Mouse (Mus musculus) forebrain, postnatal 0 days (tissue): ENCODE data around the gene 4922502D21Rik. TPM values are rescaled to one million over a fixed set of nuclear protein-coding genes. Genes with fewer than 3 reads are reported as not detected.

Experiments used
- ATAC-seq: fragments of 200-750 bp; cut with Nextera tagmentation; 2 replicates; pipeline ENCODE4 v1.8.0; 2017; ENCODE audit warnings: mild to moderate bottlenecking, moderate library complexity
- DNase-seq: peaks from one replicate; pipeline ENCODE4 v3.0.0-alpha.2; 2015
- H3K27ac ChIP-seq: fragments of 300-500 bp; sonication (generic); 2 replicates; pipeline ENCODE4 v1.5.1; 2014; ENCODE audit warnings: low read depth, mild to moderate bottlenecking, antibody characterized with exemption, low read length, moderate library complexity, mixed read lengths
- H3K27me3 ChIP-seq: fragments of 300-500 bp; sonication (generic); 2 replicates; pipeline ENCODE4 v1.6.1; 2014; ENCODE audit warnings: mild to moderate bottlenecking, low read length, mixed read lengths; ENCODE audit not compliant: insufficient read depth
- H3K36me3 ChIP-seq: fragments of 300-500 bp; sonication (generic); 2 replicates; pipeline ENCODE4 v1.6.1; 2014; ENCODE audit warnings: mild to moderate bottlenecking, moderate library complexity; ENCODE audit not compliant: insufficient read depth
- H3K4me1 ChIP-seq: fragments of 300-500 bp; sonication (generic); 2 replicates; pipeline ENCODE4 v1.6.1; 2014; ENCODE audit warnings: antibody characterized with exemption; ENCODE audit not compliant: insufficient read depth
- H3K4me2 ChIP-seq: fragments of 300-500 bp; sonication (generic); 2 replicates; pipeline ENCODE4 v1.6.1; 2014; ENCODE audit warnings: low read depth, mild to moderate bottlenecking, moderate library complexity
- H3K4me3 ChIP-seq: fragments of 300-500 bp; sonication (generic); 2 replicates; pipeline ENCODE4 v1.5.1; 2014; ENCODE audit warnings: low read depth, low read length, mixed read lengths
- H3K9ac ChIP-seq: fragments of 300-500 bp; sonication (generic); 2 replicates; pipeline ENCODE4 v1.6.1; 2014; ENCODE audit warnings: mild to moderate bottlenecking
- H3K9me3 ChIP-seq: fragments of 300-500 bp; sonication (generic); 2 replicates; pipeline ENCODE4 v1.6.1; 2016; ENCODE audit warnings: low read length
- CTCF ChIP-seq: sonication (generic); IDR thresholded peaks from 2 replicates; pipeline ENCODE4 v1.5.1; 2016; ENCODE audit warnings: antibody characterized with exemption, control low read depth, low read depth
- WGBS: fragments of 180-500 bp; shearing (Covaris S2); extraction: QIAGEN DNeasy Blood & Tissue Kit; methylation state at CpG from one replicate; pipeline ENCODE4 v1.1.7; 2014; 5-methylcytosine and 5-hydroxymethylcytosine counted together
- polyA plus RNA-seq: library from polyadenylated mRNA; unstranded; fragments of >200 nt; fragmentation: Nextera tagmentation; extraction: Ambion mirVana; gene quantifications from 2 replicates; pipeline ENCODE4 v1.2.1, GENCODE M21; 2015
- total RNA-seq: library from RNA; depleted of rRNA; stranded (reverse); fragments of >200 nt; gene quantifications from 2 replicates; pipeline ENCODE4 v1.2.3, GENCODE M21; 2014; rRNA removed

4922502D21Rik gene
- total and polyA plus RNA-seq, 2 experiments from 2014 or later: not detected

- Histone ChIP-seq H3K27me3 (no peaks in the 10 kb centered on the region), H3K36me3 (no peaks in the 10 kb centered on the region), H3K9me3 (no peaks in the 10 kb centered on the region), H3K9ac (no peak overlapping the region), H3K4me3 (no peak overlapping the region), H3K4me1 (no peaks in the 10 kb centered on the region), H3K27ac (no peak overlapping the region), H3K4me2 (no peak overlapping the region)
- TF ChIP-seq CTCF: no peak
- 64% methylated on average over 3 of the region's 3 CpGs for WGBS
- no peak for DNase-seq
- no peak for ATAC-seq
These were observed 55.9 kb downstream of the 4922502D21Rik start for GRCm38 (mm10) chr6:129275624-129276203.

GRCm38 (mm10) chr6:129275220-129275619 is 56.4 kb downstream of the 4922502D21Rik start, which contains the start of gene Cd69:
TSS of gene Cd69 (minus strand) at chr6:129275436.
- WGBS: 74% methylated on average over 9 of the region's 9 CpGs
- ATAC-seq: no peak
- no peak for TF ChIP-seq CTCF

GRCm38 (mm10) chr6:129274476-129274875 is 57.1 kb downstream of the 4922502D21Rik start:
- 80% methylated on average over 2 of the region's 2 CpGs for WGBS
- no peak overlapping the region for H3K4me2 ChIP-seq
- no peaks in the 10 kb centered on the region for H3K9me3 ChIP-seq
- H3K9ac ChIP-seq: no peak overlapping the region
- TF ChIP-seq CTCF: no peak
- H3K36me3 ChIP-seq: no peaks in the 10 kb centered on the region
- H3K27me3 ChIP-seq: no peaks in the 10 kb centered on the region
- H3K4me3 ChIP-seq: no peak overlapping the region
- no peak overlapping the region for H3K27ac ChIP-seq
- H3K4me1 ChIP-seq: no peaks in the 10 kb centered on the region
- ATAC-seq: no peak
- DNase-seq: no peak

More at GRCm38 (mm10) chr6:129275220-129275619, 56.4 kb downstream of the 4922502D21Rik start, which contains the start of gene Cd69:
- H3K27ac ChIP-seq: no peak within 1 kb of the TSS
- H3K27me3 ChIP-seq: no peaks in the 10 kb centered on the region
- no peaks in the 10 kb centered on the region for H3K4me1 ChIP-seq
- no peak within 1 kb of the TSS for H3K4me3 ChIP-seq
- no peak within 1 kb of the TSS for H3K4me2 ChIP-seq
- H3K9me3 ChIP-seq: no peaks in the 10 kb centered on the region
- H3K36me3 ChIP-seq: no peaks in the 10 kb centered on the region
- H3K9ac ChIP-seq: no peak within 1 kb of the TSS
- no peak for DNase-seq

GRCm38 (mm10) chr6:129273662-129274061 is 57.9 kb downstream of the 4922502D21Rik start:
- Histone ChIP-seq H3K4me1 (no peaks in the 10 kb centered on the region), H3K4me2 (no peak overlapping the region)
- no peak for TF ChIP-seq CTCF

More at GRCm38 (mm10) chr6:129273662-129274061, 57.9 kb downstream of the 4922502D21Rik start:
- DNase-seq: no peak
- Histone ChIP-seq H3K27ac (no peak overlapping the region), H3K27me3 (no peaks in the 10 kb centered on the region), H3K36me3 (no peaks in the 10 kb centered on the region), H3K4me3 (no peak overlapping the region), H3K9me3 (no peaks in the 10 kb centered on the region), H3K9ac (no peak overlapping the region)
- WGBS: 81% methylated on average over 3 of the region's 3 CpGs
- ATAC-seq: no peak

Other genes with a start within 250 kb of the 4922502D21Rik start
- not detected in 2 replicates for gene Clec2e, start 230.9 kb downstream of the 4922502D21Rik start, total RNA-seq
- not detected in 2 replicates for gene Clec2e, start 230.9 kb downstream of the 4922502D21Rik start, polyA plus RNA-seq
- 6.2 and 9.7 TPM in 2 replicates for gene Clec2d, start 151.2 kb downstream of the 4922502D21Rik start, total RNA-seq
- not detected in 2 replicates for gene Clec2d, start 151.2 kb downstream of the 4922502D21Rik start, polyA plus RNA-seq
- not detected in 2 replicates for gene Cd69, start 56.4 kb downstream of the 4922502D21Rik start, total RNA-seq
- 0.13 TPM in 1 of 2 replicates, not detected in the other for gene Cd69, start 56.4 kb downstream of the 4922502D21Rik start, polyA plus RNA-seq
- 0.15 and 2.7 TPM in 2 replicates for gene Clec12a, start 10.9 kb upstream of the 4922502D21Rik start, total RNA-seq
- 0.12 and 0.23 TPM in 2 replicates for gene Clec12a, start 10.9 kb upstream of the 4922502D21Rik start, polyA plus RNA-seq
- not detected in 2 replicates for gene Clec12b, start 54.1 kb upstream of the 4922502D21Rik start, total RNA-seq
- gene Clec12b, start 54.1 kb upstream of the 4922502D21Rik start, polyA plus RNA-seq: 0.16 and 0.18 TPM in 2 replicates
- gene Clec1b, start 65.5 kb upstream of the 4922502D21Rik start, total RNA-seq: 2.0 TPM in 1 of 2 replicates, not detected in the other
- 0.49 and 0.56 TPM in 2 replicates for gene Clec1b, start 65.5 kb upstream of the 4922502D21Rik start, polyA plus RNA-seq
- 0.10 TPM in 1 of 2 replicates, not detected in the other for gene Clec9a, start 77.1 kb upstream of the 4922502D21Rik start, total RNA-seq
- not detected in 2 replicates for gene Clec9a, start 77.1 kb upstream of the 4922502D21Rik start, polyA plus RNA-seq
- gene Clec1a, start 120.2 kb upstream of the 4922502D21Rik start, total RNA-seq: 1.1 and 1.4 TPM in 2 replicates
- 0.74 and 0.97 TPM in 2 replicates for gene Clec1a, start 120.2 kb upstream of the 4922502D21Rik start, polyA plus RNA-seq
- 0.10 TPM in 1 of 2 replicates, not detected in the other for gene Olr1, start 175.4 kb upstream of the 4922502D21Rik start, total RNA-seq
- gene Olr1, start 175.4 kb upstream of the 4922502D21Rik start, polyA plus RNA-seq: not detected in 2 replicates
- gene Tmem52b, start 180.8 kb upstream of the 4922502D21Rik start, total RNA-seq: not detected in 2 replicates
- not detected in 2 replicates for gene Tmem52b, start 180.8 kb upstream of the 4922502D21Rik start, polyA plus RNA-seq
- gene Gabarapl1, start 201.4 kb upstream of the 4922502D21Rik start, total RNA-seq: 275 and 288 TPM in 2 replicates
- gene Gabarapl1, start 201.4 kb upstream of the 4922502D21Rik start, polyA plus RNA-seq: 243 and 276 TPM in 2 replicates
- gene Klre1, start 246.1 kb upstream of the 4922502D21Rik start, total RNA-seq: not detected in 2 replicates
- gene Klre1, start 246.1 kb upstream of the 4922502D21Rik start, polyA plus RNA-seq: 0.18 TPM in 1 of 2 replicates, not detected in the other